Comparison of ENCODE assay signal across 23 mouse cellular contexts in the genomic region with DNA sequence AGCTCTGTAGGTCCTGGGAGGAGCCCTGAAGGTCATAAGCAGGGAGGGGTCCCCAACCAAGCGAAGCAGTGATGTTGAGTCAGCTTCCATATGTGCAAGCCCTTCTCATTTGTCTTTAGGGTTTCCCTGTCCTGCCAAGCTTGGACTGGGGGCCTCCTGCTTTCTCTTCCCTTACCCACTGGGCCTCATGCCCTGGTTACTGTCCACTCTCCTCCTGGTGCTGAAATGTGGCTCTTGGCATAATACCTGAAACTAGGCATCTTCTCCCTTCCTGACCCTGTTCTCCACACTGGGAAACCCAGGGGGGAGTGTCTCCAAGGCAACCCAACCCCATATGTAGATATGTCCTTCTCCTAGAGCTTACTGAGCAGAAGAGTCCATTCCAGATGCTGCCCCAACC. TPM values are rescaled to one million over a fixed set of nuclear protein-coding genes. Genes with fewer than 3 reads are reported as not detected.
DNase-seq lines count a peak whose midpoint lies in the region; ATAC-seq and TF ChIP-seq lines count a peak whose summit lies in the region.
"Had no signal": no experiment of that assay in that cellular context is flagged by ENCODE, and none has a peak within 500 bp of the region (broad histone marks: within the 10 kb centered on the region; RNA-seq: fewer than 3 reads in every experiment).

No protein-coding gene starts in this region.

- no peak for ATAC-seq in kidney, postnatal 0 days (replicated peaks; ENCODE audit: low FRiP score, low read depth)
- peak; percentile 68 for ATAC-seq in megakaryocyte progenitor cell, adult 5-6 weeks (replicated peaks; ENCODE audit: poor library complexity)
- ATAC-seq: hindbrain, embryonic 16.5 days; Patski had no signal

- peaks cover 13% of the 10 kb centered on the region; the same call in 1 of the 2 replicates for H3K27me3 ChIP-seq in kidney, postnatal 0 days (ENCODE audit: insufficient read depth, low read length)

- no peak overlapping the region for H3K9ac ChIP-seq in kidney, postnatal 0 days (ENCODE audit: low read depth, low read length)
- H3K9ac ChIP-seq: embryonic facial prominence, embryonic 12.5 days; forebrain, postnatal 0 days; lung, embryonic 15.5 days had no signal

- 0 out of 2 replicates have a peak, but pooled peaks cover 3% of the 10 kb centered on the region for H3K4me1 ChIP-seq in kidney, postnatal 0 days (replicated peaks; ENCODE audit: insufficient read depth, low read length)

- no peak for TF ChIP-seq CTCF in kidney, postnatal 0 days (IDR thresholded peaks at IDR 0.05; ENCODE audit: low read depth)

- 18% methylated on average over 1 of the region's 1 CpGs for WGBS in kidney, postnatal 0 days

- H3K4me3 ChIP-seq in kidney, postnatal 0 days (replicated peaks; ENCODE audit: low read depth, low read length), result no peak overlapping the region
- H3K4me3 ChIP-seq: embryonic facial prominence, embryonic 12.5 days; heart, embryonic 10.5 days; left cerebral cortex, adult 2 months; lung, embryonic 15.5 days had no signal

- no peaks in the 10 kb centered on the region for H3K36me3 ChIP-seq in kidney, postnatal 0 days (ENCODE audit: insufficient read depth, low read length)
- H3K36me3 ChIP-seq: embryonic facial prominence, embryonic 12.5 days; heart, embryonic 10.5 days; lung, embryonic 15.5 days had no signal

- H3K4me2 ChIP-seq in kidney, postnatal 0 days (ENCODE audit: low read length), result no peak overlapping the region
- H3K4me2 ChIP-seq: embryonic facial prominence, embryonic 12.5 days; lung, embryonic 15.5 days had no signal

- no peaks in the 10 kb centered on the region for H3K9me3 ChIP-seq in kidney, postnatal 0 days (replicated peaks; ENCODE audit: low read length)
- H3K9me3 ChIP-seq: embryonic facial prominence, embryonic 12.5 days; heart, embryonic 10.5 days; lung, embryonic 15.5 days had no signal

- no peak overlapping the region for H3K27ac ChIP-seq in kidney, postnatal 0 days
- H3K27ac ChIP-seq: embryonic facial prominence, embryonic 12.5 days; heart, embryonic 10.5 days; left cerebral cortex, adult 2 months; lung, embryonic 15.5 days had no signal

- peak; percentile 42 for DNase-seq in kidney, postnatal 0 days (ENCODE audit: low spot score)
- no peak for DNase-seq in kidney, postnatal 36 days
- peak; percentile 11 for DNase-seq in A20 (ENCODE audit: low read depth, low spot score)
- DNase-seq in ZHBTc4 (ENCODE audit: low read depth, low spot score), result peak; percentile 24
- no peak for DNase-seq in left cerebral cortex, adult 8-10 months (ENCODE audit: low spot score in 2 of 2)
- no peak for DNase-seq in left cerebral cortex, adult 9 months (ENCODE audit: low spot score in 2 of 2)
- DNase-seq: adrenal gland, adult 2 months; cerebellum, adult 8-10 months; forebrain, postnatal 0 days; kidney, adult 18-20 months; liver; thymus, postnatal 36 days had no signal

RNA-seq across cellular contexts. Expression of gene Kncn, which starts 2.7 kb away (rescaled TPM):
- polyA plus RNA-seq in kidney, postnatal 0 days (2015; fragmentation: Nextera tagmentation; extraction: Ambion mirVana), result 0.05 and 0.09 TPM in 2 replicates
- total RNA-seq in megakaryocyte progenitor cell, adult 5-6 weeks (2015), result 0.12 TPM in 1 of 2 replicates, not detected in the other
- 0.24 TPM in 1 of 2 replicates, not detected in the other for total RNA-seq in megakaryocyte progenitor cell, adult 5-6 weeks (2017)
- under 1 TPM in 3 of 4 experiments, not detected in 1; 0.21 to 0.53 (median 0.35) TPM for total RNA-seq in left cerebral cortex, adult 8-10 months (2022)
- total RNA-seq: adrenal gland, adult 2 months; gastrocnemius, adult 8-10 months; heart, postnatal 25 days had no signal
- polyA plus RNA-seq: embryonic facial prominence, embryonic 12.5 days; heart, embryonic 10.5 days; lung, embryonic 15.5 days; Patski had no signal

RNA-seq across cellular contexts. Expression of gene 6430628N08Rik, which starts 3.6 kb away (rescaled TPM):
- not detected in 2 replicates for polyA plus RNA-seq in kidney, postnatal 0 days (2015; fragmentation: Nextera tagmentation; extraction: Ambion mirVana)
- total RNA-seq in megakaryocyte progenitor cell, adult 5-6 weeks (2015), result not detected in 2 replicates
- total RNA-seq in megakaryocyte progenitor cell, adult 5-6 weeks (2017), result not detected in 2 replicates
- total RNA-seq in left cerebral cortex, adult 8-10 months (2022), result under 1 TPM; 0.38 to 0.56 (median 0.54) TPM
- total RNA-seq: adrenal gland, adult 2 months; gastrocnemius, adult 8-10 months; heart, postnatal 25 days had no signal
- polyA plus RNA-seq: adrenal gland, adult 2 months; embryonic facial prominence, embryonic 12.5 days; heart, embryonic 10.5 days; lung, embryonic 15.5 days; Patski; testis, adult 2 months had no signal

RNA-seq across cellular contexts. Expression of gene Mknk1, which starts 47.9 kb away (rescaled TPM):
- polyA plus RNA-seq in kidney, postnatal 0 days (2015; fragmentation: Nextera tagmentation; extraction: Ambion mirVana), result 20.4 and 21.6 TPM in 2 replicates
- 13.3 and 16.9 TPM in 2 replicates for total RNA-seq in megakaryocyte progenitor cell, adult 5-6 weeks (2015)
- 48.3 and 55.5 TPM in 2 replicates for total RNA-seq in megakaryocyte progenitor cell, adult 5-6 weeks (2017)
- 10 to 100 TPM; 34.9 to 45.5 (median 39.6) TPM for total RNA-seq in left cerebral cortex, adult 8-10 months (2022)

RNA-seq across cellular contexts. Expression of gene Dmbx1, which starts 52.9 kb away (rescaled TPM):
- polyA plus RNA-seq in kidney, postnatal 0 days (2015; fragmentation: Nextera tagmentation; extraction: Ambion mirVana), result not detected in 2 replicates
- total RNA-seq in megakaryocyte progenitor cell, adult 5-6 weeks (2015), result not detected in 2 replicates
- total RNA-seq in megakaryocyte progenitor cell, adult 5-6 weeks (2017), result not detected in 2 replicates
- total RNA-seq in left cerebral cortex, adult 8-10 months (2022), result under 1 TPM in 2 of 4 experiments, not detected in 2; 0.09 to 0.36 TPM
- total RNA-seq: adrenal gland, adult 2 months; forebrain, postnatal 0 days; gastrocnemius, adult 8-10 months; heart, postnatal 25 days; layer of hippocampus, adult 18-20 months; left cerebral cortex, adult 2 months had no signal
- polyA plus RNA-seq: adrenal gland, adult 2 months; heart, embryonic 10.5 days; Patski had no signal

RNA-seq across cellular contexts. Expression of gene Mob3c, which starts 59.0 kb away (rescaled TPM):
- polyA plus RNA-seq in kidney, postnatal 0 days (2015; fragmentation: Nextera tagmentation; extraction: Ambion mirVana), result 7.4 and 8.9 TPM in 2 replicates
- 2.3 and 3.9 TPM in 2 replicates for total RNA-seq in megakaryocyte progenitor cell, adult 5-6 weeks (2015)
- 4.4 and 7.2 TPM in 2 replicates for total RNA-seq in megakaryocyte progenitor cell, adult 5-6 weeks (2017)
- 1 to 10 TPM; 5.0 to 7.3 (median 6.1) TPM for total RNA-seq in left cerebral cortex, adult 8-10 months (2022)

Comparison
In these comparisons a context has a peak if more than half of its experiments do, and no peak if none do; other contexts are left out.
1. DNase-seq: peak in kidney, postnatal 0 days (single experiment), A20 (single experiment) and ZHBTc4 (single experiment); none in kidney, postnatal 36 days (0 of 2), left cerebral cortex, adult 8-10 months (0 of 2) and left cerebral cortex, adult 9 months (0 of 2).